Mouse (Mus musculus) MEL (cell line): ENCODE measurements at regions not wholly inside any gene's neighbourhood (a gene's known extent, or its start where the extent isn't known, plus 50 kb on each side); places are given as distances from the start of the nearest gene placed in this dataset.

ENCODE experiments used
- DNase-seq: peaks from one replicate; pipeline ENCODE4 v3.0.0; 2011; ENCODE audit warnings: low read depth, low spot score
- H3K27ac ChIP-seq: 2 replicates; pipeline ENCODE4 v1.5.1; 2012; ENCODE audit warnings: low read depth, mild to moderate bottlenecking, control low read depth, low read length, moderate library complexity; ENCODE audit not compliant: control insufficient read depth
- H3K27me3 ChIP-seq, 2 experiments: fragments of 150-350 bp in 1 of 2; sonication (generic) in 1 of 2; 2 replicates each; pipeline ENCODE4 v1.6.1; 2012; ENCODE audit warnings: low read length in 2 of 2, mild to moderate bottlenecking in 2 of 2, improper control_type of control experiment in 1 of 2, moderate library complexity in 1 of 2; ENCODE audit not compliant: insufficient read depth in 2 of 2, control insufficient read depth in 1 of 2
- H3K36me3 ChIP-seq, 2 experiments: 2 replicates each; pipeline ENCODE4 v1.6.1; 2012 to 2014; ENCODE audit warnings: low read length in 2 of 2, improper control_type of control experiment in 1 of 2, inconsistent platforms in 1 of 2, mild to moderate bottlenecking in 1 of 2; ENCODE audit not compliant: insufficient read depth in 2 of 2, control insufficient read depth in 1 of 2
- H3K4me1 ChIP-seq, 2 experiments: fragments of 150-350 bp in 1 of 2; sonication (generic) in 1 of 2; 2 replicates each; pipeline ENCODE4 v1.6.1; 2012; ENCODE audit warnings: low read length in 2 of 2, improper control_type of control experiment in 1 of 2, mild to moderate bottlenecking in 1 of 2; ENCODE audit not compliant: insufficient read depth in 2 of 2, control insufficient read depth in 1 of 2
- H3K4me3 ChIP-seq, 2 experiments: fragments of 150-350 bp in 1 of 2; sonication (generic) in 1 of 2; 2 replicates each; pipeline ENCODE4 v1.5.1; 2012; ENCODE audit warnings: low read depth in 2 of 2, low read length in 2 of 2, mild to moderate bottlenecking in 2 of 2, moderate library complexity in 2 of 2, control low read depth in 1 of 2, improper control_type of control experiment in 1 of 2; ENCODE audit not compliant: control insufficient read depth in 1 of 2, insufficient read depth in 1 of 2
- H3K79me2 ChIP-seq: 2 replicates; pipeline ENCODE4 v1.6.1; 2012; ENCODE audit warnings: mild to moderate bottlenecking, low read length, moderate library complexity; ENCODE audit not compliant: control insufficient read depth, poor library complexity, insufficient read depth
- H3K9ac ChIP-seq: 2 replicates; pipeline ENCODE4 v1.6.1; 2012; ENCODE audit warnings: low read depth, mild to moderate bottlenecking, control low read depth, low read length, moderate library complexity; ENCODE audit not compliant: control insufficient read depth, poor library complexity, severe bottlenecking
- H3K9me3 ChIP-seq: fragments of 150-350 bp; sonication (generic); replicated peaks from 2 replicates; pipeline ENCODE4 v1.6.1; 2012; ENCODE audit warnings: mild to moderate bottlenecking, low read length, improper control_type of control experiment, moderate library complexity; ENCODE audit not compliant: insufficient read depth
- CHD1 ChIP-seq: IDR thresholded peaks from 2 replicates; pipeline ENCODE4 v1.6.1; 2012; ENCODE audit warnings: low read depth, mild to moderate bottlenecking, inconsistent platforms, low read length, improper control_type of control experiment
- CHD2 ChIP-seq: IDR thresholded peaks from 2 replicates; pipeline ENCODE4 v1.6.1; 2011; ENCODE audit warnings: low read length, improper control_type of control experiment
- CTCF ChIP-seq, 3 experiments: IDR thresholded peaks in 2 of 3; conservative IDR thresholded peaks in 1 of 3; 2 replicates each; pipeline ENCODE4 v1.5.1; 2011 to 2012; ENCODE audit warnings: low read length in 3 of 3, low read depth in 2 of 3, mild to moderate bottlenecking in 2 of 3, improper control_type of control experiment in 1 of 3, inconsistent platforms in 1 of 3, mixed read lengths in 1 of 3, moderate library complexity in 1 of 3; ENCODE audit not compliant: control insufficient read depth in 1 of 3, insufficient read depth in 1 of 3, poor library complexity in 1 of 3, severe bottlenecking in 1 of 3
- ETS1 ChIP-seq: IDR thresholded peaks from 2 replicates; pipeline ENCODE4 v1.6.1; 2012; ENCODE audit warnings: low read depth, mild to moderate bottlenecking, inconsistent platforms, low read length, improper control_type of control experiment, moderate library complexity
- GABPA ChIP-seq: IDR thresholded peaks from 2 replicates; pipeline ENCODE4 v1.6.1; 2012; ENCODE audit warnings: low read depth, mild to moderate bottlenecking, inconsistent platforms, low read length, improper control_type of control experiment, moderate library complexity
- JUND ChIP-seq: IDR thresholded peaks from 2 replicates; pipeline ENCODE4 v1.6.1; 2011; ENCODE audit warnings: low read depth, mild to moderate bottlenecking, improper control_type of control experiment, low read length
- KAT2A ChIP-seq: conservative IDR thresholded peaks from 2 replicates; pipeline ENCODE4 v1.6.1; 2012; ENCODE audit warnings: low read depth, low read length, improper control_type of control experiment, inconsistent platforms
- MAX ChIP-seq: IDR thresholded peaks from 2 replicates; pipeline ENCODE4 v1.6.1; 2011; ENCODE audit warnings: low read length, improper control_type of control experiment
- MAZ ChIP-seq: IDR thresholded peaks from 2 replicates; pipeline ENCODE4 v1.6.1; 2012; ENCODE audit warnings: low read depth, mild to moderate bottlenecking, inconsistent platforms, low read length, improper control_type of control experiment
- NELFE ChIP-seq: IDR thresholded peaks from 2 replicates; pipeline ENCODE4 v1.6.1; 2011; ENCODE audit warnings: low read depth, low read length, improper control_type of control experiment
- POLR2AphosphoS5 ChIP-seq: IDR thresholded peaks from 2 replicates; pipeline ENCODE4 v1.6.1; 2012; ENCODE audit warnings: low read depth, borderline replicate concordance, mild to moderate bottlenecking, inconsistent platforms, low read length, moderate library complexity, mixed read lengths
- RCOR1 ChIP-seq: IDR thresholded peaks from 2 replicates; pipeline ENCODE4 v1.6.1; 2012; ENCODE audit warnings: low read depth, mild to moderate bottlenecking, inconsistent platforms, low read length, improper control_type of control experiment
- SIN3A ChIP-seq: IDR thresholded peaks from 2 replicates; pipeline ENCODE4 v1.6.1; 2012; ENCODE audit warnings: low read length, improper control_type of control experiment, inconsistent platforms
- TAL1 ChIP-seq: IDR thresholded peaks from 2 replicates; pipeline ENCODE4 v1.6.1; 2012; ENCODE audit warnings: mild to moderate bottlenecking, inconsistent platforms, low read length, moderate library complexity, mixed read lengths
- TBP ChIP-seq: IDR thresholded peaks from 2 replicates; pipeline ENCODE4 v1.8.0; 2011; ENCODE audit warnings: low read depth, low read length, improper control_type of control experiment
- UBTF ChIP-seq: IDR thresholded peaks from 2 replicates; pipeline ENCODE4 v1.6.1; 2012; ENCODE audit warnings: low read depth, mild to moderate bottlenecking, inconsistent platforms, low read length, improper control_type of control experiment, moderate library complexity, borderline replicate concordance; ENCODE audit not compliant: insufficient read depth
- USF1 ChIP-seq: IDR thresholded peaks from 2 replicates; pipeline ENCODE4 v1.6.1; 2014; ENCODE audit warnings: low read depth, mild to moderate bottlenecking, inconsistent platforms, low read length, improper control_type of control experiment, moderate library complexity
- ZC3H11A ChIP-seq: IDR thresholded peaks from 2 replicates; pipeline ENCODE4 v1.6.1; 2012; ENCODE audit warnings: low read depth, mild to moderate bottlenecking, inconsistent platforms, low read length, improper control_type of control experiment
- ZKSCAN1 ChIP-seq: IDR thresholded peaks from 2 replicates; pipeline ENCODE4 v1.6.1; 2012; ENCODE audit warnings: low read depth, mild to moderate bottlenecking, inconsistent platforms, low read length, improper control_type of control experiment, moderate library complexity
- ZMIZ1 ChIP-seq: IDR thresholded peaks from 2 replicates; pipeline ENCODE4 v1.6.1; 2012; ENCODE audit warnings: low read depth, mild to moderate bottlenecking, inconsistent platforms, low read length, improper control_type of control experiment, moderate library complexity
- ZNF384 ChIP-seq: IDR thresholded peaks from 2 replicates; pipeline ENCODE4 v1.6.1; 2012; ENCODE audit warnings: low read depth, mild to moderate bottlenecking, inconsistent platforms, low read length, improper control_type of control experiment

DNA sequence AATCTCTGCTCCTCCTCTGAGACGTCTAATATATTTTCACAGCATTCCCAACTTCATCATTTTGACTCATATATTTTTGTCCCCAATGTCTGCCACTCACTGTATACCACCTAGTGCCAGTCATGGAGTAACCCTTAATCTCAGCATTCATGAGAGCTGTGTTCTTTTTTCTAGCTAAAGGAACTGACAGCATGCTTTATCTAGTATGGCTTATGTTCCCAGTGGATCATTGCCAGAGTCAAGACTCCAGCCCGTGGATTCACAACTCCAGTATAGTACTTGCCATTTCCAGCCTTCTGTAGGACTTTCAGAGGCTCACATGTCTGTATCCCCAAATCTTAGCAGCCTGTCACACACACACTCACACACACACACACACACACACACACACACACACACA, 316.5 kb downstream of the Cmpk2 start:
- DNase-seq: no peak
- no peaks in the 10 kb centered on the region for H3K4me1 ChIP-seq
- no peaks in the 10 kb centered on the region for H3K27me3 ChIP-seq
- no peak for TF ChIP-seq SIN3A
- TF ChIP-seq UBTF: no peak
- H3K36me3 ChIP-seq: no peaks in the 10 kb centered on the region
- H3K27ac ChIP-seq: no peak overlapping the region
- H3K4me3 ChIP-seq: no peak overlapping the region
- H3K9me3 ChIP-seq: no peaks in the 10 kb centered on the region
- no peak overlapping the region for H3K9ac ChIP-seq
- H3K79me2 ChIP-seq: no peaks in the 10 kb centered on the region

DNA sequence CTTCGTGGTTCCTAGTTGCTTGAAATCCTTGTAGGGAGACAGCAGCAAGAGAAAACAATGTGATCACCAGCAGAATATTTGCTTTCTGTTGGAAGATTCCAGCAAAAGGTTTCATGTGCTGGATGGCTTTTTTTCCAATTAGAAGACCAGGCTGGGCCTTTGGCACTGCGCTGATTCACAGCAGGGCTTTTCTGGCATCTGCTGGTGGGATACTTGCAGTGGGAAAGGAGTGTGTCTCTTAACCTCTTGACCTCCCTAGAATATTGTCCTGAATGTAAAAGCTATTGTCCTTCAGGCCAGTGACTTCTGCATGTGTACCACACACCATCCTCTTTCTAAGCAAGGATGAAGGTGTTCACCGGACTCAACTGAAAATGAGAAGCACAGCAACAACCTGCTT, 315.4 kb downstream of the Cmpk2 start:
- Histone ChIP-seq H3K79me2 (no peaks in the 10 kb centered on the region), H3K4me1 (no peaks in the 10 kb centered on the region), H3K9me3 (no peaks in the 10 kb centered on the region), H3K36me3 (no peaks in the 10 kb centered on the region), H3K27me3 (no peaks in the 10 kb centered on the region), H3K9ac (no peak overlapping the region), H3K27ac (no peak overlapping the region), H3K4me3 (no peak overlapping the region)
- DNase-seq: no peak
- TF ChIP-seq ZNF384 (no peak), NELFE (no peak), ZKSCAN1 (no peak), ZC3H11A (no peak), ETS1 (no peak), TBP (no peak), CHD1 (no peak), USF1 (no peak), KAT2A (no peak), TAL1 (no peak), JUND (no peak), GABPA (no peak), CHD2 (no peak), MAX (no peak), UBTF (no peak), ZMIZ1 (no peak), CTCF (IDR thresholded peaks at IDR 0.05 in 2 of 3, conservative IDR thresholded peaks at IDR 0.05 in 1 of 3; ENCODE audit: control insufficient read depth in 1 of 3, insufficient read depth in 1 of 3, low read depth in 2 of 3, low read length in 3 of 3, poor library complexity in 1 of 3, severe bottlenecking in 1 of 3) (no peak), RCOR1 (no peak), MAZ (no peak), POLR2AphosphoS5 (no peak)
